ENCODE assay signal across 8 mouse cellular contexts in genomic region chr3:40893816-40894258, GRCm38 (mm10). TPM values are rescaled to one million over a fixed set of nuclear protein-coding genes. Genes with fewer than 3 reads are reported as not detected.
DNase-seq lines count a peak whose midpoint lies in the region; ATAC-seq lines count a peak whose summit lies in the region.
"Not testable (repeated sequence)": the region's sequence is repeated elsewhere in the genome, so short reads cannot be mapped to it uniquely, and the experiment has no call there.

No protein-coding gene starts in this region.

- not testable (repeated sequence) for H3K9me3 ChIP-seq in hindbrain, embryonic 16.5 days (ENCODE audit: control insufficient read depth, low read length)

- H3K9ac ChIP-seq in hindbrain, embryonic 16.5 days (ENCODE audit: low read depth, low read length) = peak overlapping the region; percentile 64

- H3K36me3 ChIP-seq in hindbrain, embryonic 16.5 days (ENCODE audit: control insufficient read depth, insufficient read depth, low read length); macrophage (ENCODE audit: inconsistent target): not testable (repeated sequence)

- H3K27ac ChIP-seq in hindbrain, embryonic 16.5 days (ENCODE audit: low read depth, low read length) = peak overlapping the region; percentile 63; the same call in 1 of the 2 replicates
- peak overlapping the region; percentile 28; the same call in 1 of the 2 replicates for H3K27ac ChIP-seq in macrophage

- WGBS in hindbrain, embryonic 16.5 days = 1% methylated on average over 30 of the region's 38 CpGs
- WGBS in macrophage (ENCODE audit: missing documents) = 0% methylated on average over 17 of the region's 38 CpGs

- not testable (repeated sequence) for H3K79me2 ChIP-seq in macrophage (ENCODE audit: inconsistent target)

- H3K4me2 ChIP-seq in hindbrain, embryonic 16.5 days (ENCODE audit: low read length) = peak overlapping the region; percentile 62

- peak; percentile 100 for ATAC-seq in hindbrain, embryonic 16.5 days

- peak; percentile 100 for DNase-seq in T-cell, adult 2 months (ENCODE audit: low spot score)
- peak; percentile 98 to 99 for DNase-seq in cerebellum, postnatal 36 days
- peak; percentile 97 for DNase-seq in gastrocnemius, adult 18-20 months (ENCODE audit: low spot score)
- peak; percentile 95 to 98 for DNase-seq in left cerebral cortex, adult 18-20 months (ENCODE audit: low spot score in 2 of 2)
- DNase-seq in right cerebral cortex, adult 18-20 months = peak; percentile 99
- peak; percentile 87 for DNase-seq in urinary bladder, postnatal 10 days (ENCODE audit: low spot score)

- H3K4me3 ChIP-seq in hindbrain, embryonic 16.5 days (ENCODE audit: low read length) = peak overlapping the region; percentile 61
- H3K4me3 ChIP-seq in macrophage (ENCODE audit: inconsistent target) = peak overlapping the region; percentile 61

- not testable (repeated sequence) for H3K4me1 ChIP-seq in hindbrain, embryonic 16.5 days (ENCODE audit: control insufficient read depth, insufficient read depth, low read depth, low read length)

- not testable (repeated sequence) for H3K27me3 ChIP-seq in hindbrain, embryonic 16.5 days (replicated peaks; ENCODE audit: control insufficient read depth, insufficient read depth, low read length)

RNA-seq across cellular contexts. Expression of gene 1700034I23Rik, which starts 8.5 kb away (rescaled TPM):
- under 1 TPM in 1 of 2 experiments, not detected in 1; 0.16 TPM for total RNA-seq in gastrocnemius, adult 18-20 months (2021)
- 0.20 and 0.27 TPM in 2 replicates for polyA plus RNA-seq in hindbrain, embryonic 16.5 days (2015; fragmentation: Nextera tagmentation; extraction: Ambion mirVana)
- under 1 TPM in 1 of 2 experiments, not detected in 1; 0.14 TPM for total RNA-seq in left cerebral cortex, adult 18-20 months (2021)
- not detected for total RNA-seq in macrophage (2018; cell fraction: chromatin; rRNA removed)
- not detected for total RNA-seq in macrophage (2018; cell fraction: cytosol; rRNA removed)
- not detected for total RNA-seq in macrophage (2018; cell fraction: nucleus; rRNA removed)
- polyA plus RNA-seq in macrophage (2018) = not detected in 3 replicates

RNA-seq across cellular contexts. Expression of gene Abhd18, which starts 47.1 kb away (rescaled TPM):
- total RNA-seq in gastrocnemius, adult 18-20 months (2021) = 10 to 100 TPM; 12.4 to 15.7 TPM
- polyA plus RNA-seq in hindbrain, embryonic 16.5 days (2015; fragmentation: Nextera tagmentation; extraction: Ambion mirVana) = 11.2 and 12.7 TPM in 2 replicates
- total RNA-seq in left cerebral cortex, adult 18-20 months (2021) = 10 to 100 TPM; 11.9 to 13.8 TPM
- total RNA-seq in macrophage (2018; cell fraction: chromatin; rRNA removed) = 10 to 100 TPM in 18 of 26 experiments, 1 to 10 TPM in 8; 1.8 to 50.4 (median 20.0) TPM
- total RNA-seq in macrophage (2018; cell fraction: cytosol; rRNA removed) = 1 to 10 TPM in 24 of 26 experiments, under 1 TPM in 2; 0.61 to 4.7 (median 2.7) TPM
- total RNA-seq in macrophage (2018; cell fraction: nucleus; rRNA removed) = 10 to 100 TPM in 14 of 26 experiments, 1 to 10 TPM in 12; 1.9 to 28.1 (median 11.7) TPM
- 1.3 to 3.4 TPM (median 3.4 TPM) in 3 replicates for polyA plus RNA-seq in macrophage (2018)

RNA-seq across cellular contexts. Expression of gene Mfsd8, which starts 47.2 kb away (rescaled TPM):
- 10 to 100 TPM; 17.4 to 19.2 TPM for total RNA-seq in gastrocnemius, adult 18-20 months (2021)
- 10.7 and 11.1 TPM in 2 replicates for polyA plus RNA-seq in hindbrain, embryonic 16.5 days (2015; fragmentation: Nextera tagmentation; extraction: Ambion mirVana)
- total RNA-seq in left cerebral cortex, adult 18-20 months (2021) = 10 to 100 TPM; 17.9 to 21.1 TPM
- 10 to 100 TPM in 18 of 26 experiments, 1 to 10 TPM in 8; 4.4 to 41.5 (median 20.4) TPM for total RNA-seq in macrophage (2018; cell fraction: chromatin; rRNA removed)
- 10 to 100 TPM in 11 of 26 experiments, 1 to 10 TPM in 15; 6.2 to 12.2 (median 9.6) TPM for total RNA-seq in macrophage (2018; cell fraction: cytosol; rRNA removed)
- 10 to 100 TPM in 21 of 26 experiments, 1 to 10 TPM in 5; 6.9 to 41.8 (median 18.1) TPM for total RNA-seq in macrophage (2018; cell fraction: nucleus; rRNA removed)
- 9.2 to 11.5 TPM (median 9.9 TPM) in 3 replicates for polyA plus RNA-seq in macrophage (2018)

RNA-seq across cellular contexts. Expression of gene Larp1b, which starts 55.8 kb away (rescaled TPM):
- 10 to 100 TPM; 64.4 to 72.7 TPM for total RNA-seq in gastrocnemius, adult 18-20 months (2021)
- polyA plus RNA-seq in hindbrain, embryonic 16.5 days (2015; fragmentation: Nextera tagmentation; extraction: Ambion mirVana) = 4.6 and 5.6 TPM in 2 replicates
- total RNA-seq in left cerebral cortex, adult 18-20 months (2021) = 10 to 100 TPM; 20.1 to 23.0 TPM
- total RNA-seq in macrophage (2018; cell fraction: chromatin; rRNA removed) = 10 to 100 TPM in 16 of 26 experiments, 1 to 10 TPM in 10; 5.9 to 34.6 (median 10.4) TPM
- total RNA-seq in macrophage (2018; cell fraction: cytosol; rRNA removed) = 10 to 100 TPM in 1 of 26 experiments, 1 to 10 TPM in 25; 4.1 to 10.7 (median 6.4) TPM
- 10 to 100 TPM in 11 of 26 experiments, 1 to 10 TPM in 15; 4.8 to 22.8 (median 9.1) TPM for total RNA-seq in macrophage (2018; cell fraction: nucleus; rRNA removed)
- 4.1 to 12.1 TPM (median 8.9 TPM) in 3 replicates for polyA plus RNA-seq in macrophage (2018)

Comparison
In these comparisons a context has a peak if more than half of its experiments do, and no peak if none do; other contexts are left out.
1. Peak in every context shown above with its lines: DNase-seq, ATAC-seq, H3K4me3 ChIP-seq and H3K27ac ChIP-seq.